Mouse (Mus musculus): Measurements from ENCODE around the gene Sned1.

DNA sequence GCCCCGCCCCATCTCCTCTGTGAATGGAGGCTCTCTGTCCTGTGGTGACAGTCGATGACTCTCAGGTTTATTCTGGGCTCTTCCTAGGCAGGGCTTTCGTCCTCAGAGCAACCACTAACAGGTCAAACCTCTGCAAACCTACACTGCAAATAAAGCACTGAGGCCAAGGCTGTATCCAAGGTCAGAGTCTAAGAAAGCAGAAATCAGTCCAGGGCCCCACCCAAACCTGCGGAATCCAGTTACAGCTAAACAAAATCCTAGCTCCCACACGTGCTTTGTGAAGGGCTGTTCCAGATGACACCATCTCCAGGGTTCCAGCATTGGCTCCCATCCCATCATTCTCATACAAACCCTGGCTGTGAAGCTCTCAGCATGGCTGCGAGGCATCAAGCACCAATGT, 39.9 kb downstream of the Sned1 start:
- TF ChIP-seq CTCF (IDR thresholded peaks at IDR 0.05; ENCODE audit: low read depth), result no peak
- no peak for TF ChIP-seq EP300 (IDR thresholded peaks at IDR 0.05; ENCODE audit: low read depth)

All from liver, embryonic 14.5 days (tissue).